Mouse (Mus musculus) liver, embryonic 16.5 days (tissue): ENCODE measurements around the gene Lrp10. TPM values are rescaled to one million over a fixed set of nuclear protein-coding genes. Genes with fewer than 3 reads are reported as not detected.
A peak's percentile ranks its signal among the peaks of the same experiment; 100 is the strongest.

Experiments
- ATAC-seq: fragments of 200-750 bp; cut with Nextera tagmentation; 2 replicates; pipeline ENCODE4 v1.8.0; 2017; ENCODE audit warnings: low read depth, mild to moderate bottlenecking, moderate number of reproducible peaks, moderate library complexity
- H3K27ac ChIP-seq: fragments of 300-500 bp; sonication (generic); 2 replicates; pipeline ENCODE4 v1.5.1; 2014; ENCODE audit warnings: mild to moderate bottlenecking, low read length
- H3K27me3 ChIP-seq: fragments of 300-500 bp; sonication (generic); 2 replicates; pipeline ENCODE4 v1.6.1; 2014; ENCODE audit warnings: low read depth, low read length, mixed read lengths; ENCODE audit not compliant: control insufficient read depth, insufficient read depth
- H3K36me3 ChIP-seq: fragments of 300-500 bp; sonication (generic); 2 replicates; pipeline ENCODE4 v1.6.1; 2014; ENCODE audit warnings: mild to moderate bottlenecking; ENCODE audit not compliant: control insufficient read depth, insufficient read depth
- H3K4me1 ChIP-seq: fragments of 300-500 bp; sonication (generic); 2 replicates; pipeline ENCODE4 v1.6.1; 2014; ENCODE audit warnings: low read depth, low read length, mixed read lengths; ENCODE audit not compliant: control insufficient read depth
- H3K4me2 ChIP-seq: fragments of 300-500 bp; sonication (generic); 2 replicates; pipeline ENCODE4 v1.6.1; 2014; ENCODE audit warnings: low read depth, low read length, mixed read lengths
- H3K4me3 ChIP-seq: fragments of 300-500 bp; sonication (generic); 2 replicates; pipeline ENCODE4 v1.5.1; 2014; ENCODE audit warnings: low read depth, mild to moderate bottlenecking, low read length
- H3K9ac ChIP-seq: fragments of 300-500 bp; sonication (generic); 2 replicates; pipeline ENCODE4 v1.6.1; 2014; ENCODE audit warnings: low read depth, low read length
- H3K9me3 ChIP-seq: fragments of 300-500 bp; sonication (generic); replicated peaks from 2 replicates; pipeline ENCODE4 v1.6.1; 2016; ENCODE audit warnings: low read length; ENCODE audit not compliant: control insufficient read depth
- WGBS: fragments of 180-500 bp; shearing (Covaris S2); extraction: QIAGEN DNeasy Blood & Tissue Kit; methylation state at CpG from one replicate; pipeline ENCODE4 v1.1.7; 2014; ENCODE audit not compliant: insufficient replicate concordance; 5-methylcytosine and 5-hydroxymethylcytosine counted together
- polyA plus RNA-seq: library from polyadenylated mRNA; unstranded; fragments of >200 nt; fragmentation: Nextera tagmentation; extraction: Ambion mirVana; gene quantifications from 2 replicates; pipeline ENCODE4 v1.2.1, GENCODE M21; 2015

Gene Lrp10
- polyA plus RNA-seq, 1 experiment from 2014 or later, result 19.3 TPM

DNA sequence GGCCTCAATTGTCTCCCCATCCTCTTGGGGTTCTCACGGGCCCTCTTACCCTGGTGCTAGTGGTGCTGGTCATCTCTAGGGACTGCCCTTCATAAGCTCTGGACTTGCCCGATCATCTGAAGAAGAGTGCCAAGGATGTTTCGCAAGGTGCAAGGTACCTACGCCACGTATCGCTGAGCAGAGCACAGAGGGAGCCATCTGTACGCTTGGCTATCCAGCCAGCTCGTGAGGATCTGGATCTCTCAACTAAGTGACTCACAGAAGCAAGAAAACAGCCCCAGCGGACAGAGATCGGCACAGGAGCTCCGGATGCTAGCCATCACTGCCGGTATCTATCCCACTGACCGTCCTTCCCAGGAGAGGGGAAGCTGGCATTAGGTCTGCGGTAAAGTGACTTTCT lies 32.8 kb downstream of the Lrp10 start:
- 65% methylated on average over 14 of the region's 14 CpGs for WGBS

DNA sequence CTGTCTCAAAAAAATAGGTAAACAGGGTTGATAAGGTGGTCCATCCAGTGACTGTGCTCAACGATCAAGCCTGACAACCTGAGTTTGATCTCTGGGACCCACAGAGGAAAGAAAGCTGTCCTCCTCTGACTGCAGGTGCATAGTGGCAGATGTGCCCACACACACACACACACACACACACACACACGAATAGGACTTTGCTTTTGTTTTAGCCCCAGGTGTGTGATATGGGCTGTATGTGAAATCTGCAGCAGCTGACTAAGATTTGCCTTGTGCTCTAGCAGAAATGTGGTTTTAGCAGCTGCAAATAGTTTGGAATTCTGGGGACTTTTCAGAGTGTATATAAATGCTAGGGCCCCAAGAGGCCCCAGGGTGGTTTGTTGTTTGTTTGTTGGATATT lies 35.4 kb downstream of the Lrp10 start:
- 49% methylated on average over 2 of the region's 2 CpGs for WGBS
- H3K27ac ChIP-seq, result no peak overlapping the region
- no peak for ATAC-seq
- no peak overlapping the region for H3K9ac ChIP-seq
- no peaks in the 10 kb centered on the region for H3K36me3 ChIP-seq
- no peaks in the 10 kb centered on the region for H3K27me3 ChIP-seq
- no peaks in the 10 kb centered on the region for H3K4me1 ChIP-seq
- no peak overlapping the region for H3K4me3 ChIP-seq
- H3K4me2 ChIP-seq, result no peak overlapping the region
- H3K9me3 ChIP-seq, result no peaks in the 10 kb centered on the region

More for the DNA sequence above, 32.8 kb downstream of the Lrp10 start:
- H3K4me3 ChIP-seq, result no peak overlapping the region
- no peaks in the 10 kb centered on the region for H3K4me1 ChIP-seq
- H3K36me3 ChIP-seq, result no peaks in the 10 kb centered on the region
- no peaks in the 10 kb centered on the region for H3K27me3 ChIP-seq
- no peak overlapping the region for H3K9ac ChIP-seq
- no peaks in the 10 kb centered on the region for H3K9me3 ChIP-seq
- H3K27ac ChIP-seq, result no peak overlapping the region
- no peak for ATAC-seq
- no peak overlapping the region for H3K4me2 ChIP-seq

GRCm38 (mm10) chr14:54501365-54501764 lies 37.4 kb downstream of the Lrp10 start:
- WGBS, result 31% methylated on average over 2 of the region's 2 CpGs
- Histone ChIP-seq H3K36me3 (no peaks in the 10 kb centered on the region), H3K4me2 (no peak overlapping the region), H3K27me3 (no peaks in the 10 kb centered on the region), H3K9ac (no peak overlapping the region), H3K9me3 (no peaks in the 10 kb centered on the region), H3K27ac (no peak overlapping the region), H3K4me1 (no peaks in the 10 kb centered on the region), H3K4me3 (no peak overlapping the region)
- ATAC-seq, result no peak

GRCm38 (mm10) chr14:54503092-54503491 lies 39.2 kb downstream of the Lrp10 start:
- Histone ChIP-seq H3K36me3 (peaks cover 9% of the 10 kb centered on the region), H3K27me3 (no peaks in the 10 kb centered on the region), H3K27ac (no peak overlapping the region), H3K9ac (no peak overlapping the region), H3K4me1 (no peaks in the 10 kb centered on the region), H3K9me3 (no peaks in the 10 kb centered on the region), H3K4me3 (no peak overlapping the region), H3K4me2 (no peak overlapping the region)
- WGBS, result 35% methylated on average over 2 of the region's 2 CpGs
- ATAC-seq, result no peak

DNA sequence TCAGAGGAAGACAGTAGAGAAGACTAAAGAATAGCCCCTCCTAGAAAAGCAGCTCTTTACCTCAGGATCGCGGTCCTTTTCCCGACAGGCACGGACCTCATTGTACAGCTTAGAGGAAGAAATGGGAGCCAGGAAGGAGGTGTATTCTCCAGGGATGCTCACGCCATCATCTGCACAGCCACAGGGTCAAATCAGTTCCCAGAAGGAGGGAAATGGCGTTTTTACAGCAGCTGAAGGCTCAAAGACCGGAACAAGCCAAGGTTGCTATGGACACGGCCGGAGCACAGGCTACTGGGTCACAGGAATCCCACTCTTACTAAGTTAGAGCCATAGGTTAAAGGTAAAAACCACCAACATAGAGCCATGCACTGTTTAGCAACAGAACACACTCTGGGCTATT lies 45.8 kb downstream of the Lrp10 start:
- ATAC-seq, result no peak
- Histone ChIP-seq H3K4me1 (no peaks in the 10 kb centered on the region), H3K9ac (no peak overlapping the region), H3K9me3 (0 out of 2 replicates have a peak, but pooled peaks cover 5% of the 10 kb centered on the region), H3K4me2 (no peak overlapping the region), H3K27ac (no peak overlapping the region), H3K36me3 (peaks cover 51% of the 10 kb centered on the region), H3K4me3 (no peak overlapping the region), H3K27me3 (no peaks in the 10 kb centered on the region)
- 85% methylated on average over 9 of the region's 9 CpGs for WGBS

DNA sequence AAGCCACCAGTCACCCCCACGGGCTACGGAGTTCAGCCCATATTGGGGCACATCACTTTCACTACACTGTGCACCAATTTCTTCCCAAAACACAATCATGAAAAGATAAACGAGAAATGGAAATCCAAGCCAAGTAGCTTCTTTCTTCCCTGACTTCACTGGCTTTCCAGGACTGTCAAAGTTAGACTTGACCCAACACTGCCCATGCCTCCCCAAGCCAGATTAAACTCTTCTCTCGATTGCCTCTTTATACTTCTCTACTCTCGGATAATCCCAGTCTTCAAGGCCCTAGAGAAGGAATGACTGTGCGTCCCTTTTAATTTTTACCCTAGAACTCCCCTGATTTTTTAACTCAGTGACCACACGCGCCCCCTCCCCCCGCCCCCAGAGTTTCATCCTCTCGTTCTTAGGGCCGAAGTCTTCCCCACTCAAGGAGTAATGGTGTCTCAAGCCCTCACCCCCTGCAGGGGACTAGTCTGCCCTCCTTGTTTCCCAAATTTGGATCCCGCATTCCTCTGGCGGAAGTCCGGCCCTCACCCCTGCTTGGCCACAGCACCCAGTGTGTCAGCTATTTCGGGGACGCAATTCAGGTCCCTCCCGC lies 52.9 kb downstream of the Lrp10 start:
- Histone ChIP-seq H3K4me1 (peaks cover 8% of the 10 kb centered on the region), H3K9me3 (0 out of 2 replicates have a peak, but pooled peaks cover 5% of the 10 kb centered on the region), H3K9ac (peak overlapping the region; percentile 60), H3K36me3 (peaks cover 22% of the 10 kb centered on the region), H3K4me2 (peak overlapping the region; percentile 75), H3K27ac (no peak overlapping the region), H3K27me3 (no peaks in the 10 kb centered on the region), H3K4me3 (peak overlapping the region; percentile 66)
- ATAC-seq, result no peak
- 2% methylated on average over 17 of the region's 17 CpGs for WGBS

Other genes with a start within 250 kb of the Lrp10 start
- 205 and 226 TPM in 2 replicates for gene Dad1, start 210.0 kb upstream of the Lrp10 start, polyA plus RNA-seq
- 22.6 and 23.0 TPM in 2 replicates for gene Abhd4, start 209.9 kb upstream of the Lrp10 start, polyA plus RNA-seq
- not detected in 2 replicates for gene Olfr49, start 179.2 kb upstream of the Lrp10 start, polyA plus RNA-seq
- gene Oxa1l, start 103.3 kb upstream of the Lrp10 start, polyA plus RNA-seq, result 15.9 and 17.9 TPM in 2 replicates
- 9.5 and 10.5 TPM in 2 replicates for gene Slc7a7, start 46.4 kb upstream of the Lrp10 start, polyA plus RNA-seq
- gene Mrpl52, start 37.2 kb upstream of the Lrp10 start, polyA plus RNA-seq, result 161 and 178 TPM in 2 replicates
- gene Mmp14, start 32.5 kb upstream of the Lrp10 start, polyA plus RNA-seq, result 22.9 and 25.3 TPM in 2 replicates
- gene Rem2, start 12.0 kb downstream of the Lrp10 start, polyA plus RNA-seq, result 0.09 and 0.34 TPM in 2 replicates
- 20.6 and 21.6 TPM in 2 replicates for gene Prmt5, start 53.4 kb downstream of the Lrp10 start, polyA plus RNA-seq
- 31.5 and 32.2 TPM in 2 replicates for gene Haus4, start 90.5 kb downstream of the Lrp10 start, polyA plus RNA-seq
- gene Ajuba, start 113.4 kb downstream of the Lrp10 start, polyA plus RNA-seq, result 5.0 and 6.1 TPM in 2 replicates
- gene 4931414P19Rik, start 141.9 kb downstream of the Lrp10 start, polyA plus RNA-seq, result 2.3 and 2.5 TPM in 2 replicates
- gene Psmb5, start 153.9 kb downstream of the Lrp10 start, polyA plus RNA-seq, result 173 and 183 TPM in 2 replicates
- gene Psmb11, start 157.3 kb downstream of the Lrp10 start, polyA plus RNA-seq, result not detected in 2 replicates
- not detected in 2 replicates for gene Gm17606, start 176.8 kb downstream of the Lrp10 start, polyA plus RNA-seq
- 0.13 and 0.25 TPM in 2 replicates for gene Cdh24, start 177.2 kb downstream of the Lrp10 start, polyA plus RNA-seq
- gene 1700123O20Rik, start 222.1 kb downstream of the Lrp10 start, polyA plus RNA-seq, result 40.2 and 42.6 TPM in 2 replicates
- gene Acin1, start 222.8 kb downstream of the Lrp10 start, polyA plus RNA-seq, result 43.5 and 45.1 TPM in 2 replicates
- gene Gm29776, start 234.7 kb downstream of the Lrp10 start, polyA plus RNA-seq, result 0.05 and 0.06 TPM in 2 replicates
- 10.4 and 11.7 TPM in 2 replicates for gene Cebpe, start 248.0 kb downstream of the Lrp10 start, polyA plus RNA-seq